Mouse (Mus musculus): ENCODE measurements around the gene Pip4p1. TPM values are rescaled to one million over a fixed set of nuclear protein-coding genes. Genes with fewer than 3 reads are reported as not detected.

Gene Pip4p1
- polyA plus RNA-seq, 1 experiment = 67.6 TPM

DNA sequence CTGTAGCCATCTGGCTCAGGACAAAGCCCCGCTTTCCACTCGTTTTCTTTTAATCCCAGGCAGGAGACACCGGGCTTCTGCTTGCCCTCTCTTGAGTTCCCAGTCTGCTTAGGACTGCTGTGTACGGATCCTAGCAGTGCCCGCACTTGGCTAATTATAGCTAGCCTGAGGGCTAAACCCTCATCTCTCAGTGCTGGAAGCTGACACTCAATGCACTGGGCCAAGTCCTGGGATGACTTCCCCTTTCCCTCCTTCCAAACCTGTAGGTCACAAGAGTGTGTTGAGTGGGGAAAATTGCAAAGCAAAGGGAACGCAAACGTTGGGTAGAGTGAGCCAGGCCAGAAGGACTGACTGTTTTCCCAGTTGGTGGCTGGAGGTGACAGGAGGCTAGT is 33.3 kb downstream of the Pip4p1 start, which contains the start of gene Klhl33:
Gene Klhl33, minus strand, starts transcription at position 134 of the 392 bp plus-strand sequence.
- WGBS = 52% methylated on average over 7 of the region's 7 CpGs
- Histone ChIP-seq H3K4me3 (replicated peaks; ENCODE audit: control insufficient read depth, low read depth, low read length) (no peak within 1 kb of the TSS), H3K4me1 (ENCODE audit: control insufficient read depth, insufficient read depth, low read length) (peaks cover 5% of the 10 kb centered on the region), H3K27ac (ENCODE audit: control insufficient read depth, insufficient read depth, low read depth, low read length, poor library complexity) (peak within 1 kb of the TSS; percentile 23)
- TF ChIP-seq POLR2A (IDR thresholded peaks at IDR 0.05; ENCODE audit: borderline replicate concordance, control insufficient read depth, low read depth, low read length) = no peak
- no peak for TF ChIP-seq CTCF (IDR thresholded peaks at IDR 0.05; ENCODE audit: control insufficient read depth, insufficient read depth, low read length)

DNA sequence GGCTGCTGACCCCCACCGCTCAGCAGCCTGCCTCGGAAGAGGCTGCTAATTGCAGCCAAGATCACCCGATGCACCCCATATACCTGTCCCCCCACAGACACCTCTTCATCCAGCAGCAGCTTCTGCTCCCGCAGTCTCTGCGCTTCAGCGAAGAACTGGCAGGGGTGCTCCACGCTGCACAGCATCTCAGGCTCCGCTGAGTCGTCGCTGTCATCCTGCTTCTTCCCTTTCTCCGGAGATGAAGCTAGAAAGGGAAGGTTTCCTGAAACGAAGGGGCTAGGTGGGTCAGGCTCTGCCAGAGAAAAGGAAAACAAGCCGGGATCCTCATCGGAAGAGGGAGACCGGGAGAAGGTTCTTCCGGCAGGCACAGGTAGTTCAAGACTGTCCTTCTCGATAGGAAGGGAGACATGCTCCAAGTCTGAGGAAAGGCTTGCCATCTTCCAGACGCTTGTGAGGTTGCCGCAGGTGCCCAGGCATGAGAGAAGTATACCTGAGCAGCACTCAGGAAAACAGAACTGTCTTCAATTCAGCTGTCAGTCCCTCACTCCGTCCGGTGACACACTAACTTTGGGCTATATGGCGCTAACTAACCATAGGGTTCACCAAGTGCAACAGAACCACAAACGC is 33.8 kb downstream of the Pip4p1 start:
- 61% methylated on average over 23 of the region's 23 CpGs for WGBS
- Histone ChIP-seq H3K4me3 (replicated peaks; ENCODE audit: control insufficient read depth, low read depth, low read length) (no peak overlapping the region), H3K27ac (ENCODE audit: control insufficient read depth, insufficient read depth, low read depth, low read length, poor library complexity) (peak overlapping the region; percentile 23; the same call in 1 of the 2 replicates), H3K4me1 (ENCODE audit: control insufficient read depth, insufficient read depth, low read length) (peaks cover 6% of the 10 kb centered on the region)
- TF ChIP-seq CTCF (IDR thresholded peaks at IDR 0.05; ENCODE audit: control insufficient read depth, insufficient read depth, low read length) = no peak
- TF ChIP-seq POLR2A (IDR thresholded peaks at IDR 0.05; ENCODE audit: borderline replicate concordance, control insufficient read depth, low read depth, low read length) = no peak

DNA sequence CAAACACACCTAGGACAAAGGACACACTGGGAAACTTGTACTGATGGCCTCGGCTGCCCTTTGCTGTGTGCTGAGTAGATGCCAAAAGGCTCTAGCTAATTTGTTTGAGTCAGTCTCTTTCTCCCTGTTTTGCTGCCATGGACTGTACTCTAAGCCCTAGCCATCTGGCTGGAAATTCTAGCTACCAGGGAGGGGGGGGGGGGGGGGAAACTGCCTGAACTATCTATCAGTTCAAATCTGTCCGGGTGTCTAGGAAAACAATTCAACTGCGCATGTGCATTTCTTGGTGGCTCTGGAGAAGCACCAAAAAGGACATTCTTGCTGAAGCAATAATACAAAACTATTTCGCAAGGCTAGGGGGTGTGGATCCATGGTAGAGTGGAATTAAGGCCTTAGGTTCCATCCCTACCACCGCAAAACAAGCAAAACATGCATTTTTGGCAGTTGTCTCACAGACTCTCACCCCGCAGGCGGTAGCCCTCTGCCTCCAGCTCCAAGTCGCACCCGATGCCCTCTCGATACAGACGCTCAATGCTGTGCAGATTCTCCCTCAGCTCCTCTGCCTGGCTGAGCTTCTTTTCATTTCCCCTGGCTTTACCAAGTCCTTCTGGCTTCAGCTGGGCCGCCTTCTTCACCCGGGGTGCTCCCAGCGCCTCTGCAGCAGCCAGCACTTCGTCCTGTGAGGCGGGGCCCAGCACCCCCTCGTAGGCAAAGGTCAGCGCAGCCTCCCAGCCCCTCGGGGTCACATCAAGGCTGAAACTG is 34.5 kb downstream of the Pip4p1 start:
- WGBS = 48% methylated on average over 19 of the region's 19 CpGs
- Histone ChIP-seq H3K4me3 (replicated peaks; ENCODE audit: control insufficient read depth, low read depth, low read length) (no peak overlapping the region), H3K27ac (ENCODE audit: control insufficient read depth, insufficient read depth, low read depth, low read length, poor library complexity) (peak overlapping the region; percentile 23)

DNA sequence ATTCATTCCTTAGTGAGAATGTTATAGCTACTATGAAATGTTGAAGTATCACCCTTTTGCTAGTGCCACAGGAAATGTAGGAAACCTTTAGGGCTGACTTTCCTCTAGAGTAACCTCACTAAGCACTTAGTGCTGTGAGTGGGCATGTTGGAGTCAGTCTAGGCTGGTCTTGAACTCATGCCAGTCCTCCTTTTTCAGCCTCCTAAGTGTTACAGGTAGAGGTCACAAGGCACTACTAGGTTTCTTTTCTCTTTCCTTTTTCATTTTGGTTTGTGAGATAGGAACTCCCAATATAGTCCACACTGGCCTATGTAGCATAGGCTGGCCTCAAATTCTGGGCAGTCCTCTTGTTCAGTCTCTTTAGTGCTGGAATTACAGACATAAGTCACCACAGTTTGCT is 35.2 kb downstream of the Pip4p1 start:
- TF ChIP-seq CTCF (IDR thresholded peaks at IDR 0.05; ENCODE audit: control insufficient read depth, insufficient read depth, low read length) (no peak), POLR2A (IDR thresholded peaks at IDR 0.05; ENCODE audit: borderline replicate concordance, control insufficient read depth, low read depth, low read length) (no peak)
- H3K27ac ChIP-seq (ENCODE audit: control insufficient read depth, insufficient read depth, low read depth, low read length, poor library complexity) = no peak overlapping the region
- peaks cover 6% of the 10 kb centered on the region for H3K4me1 ChIP-seq (ENCODE audit: control insufficient read depth, insufficient read depth, low read length)
- H3K4me3 ChIP-seq (replicated peaks; ENCODE audit: control insufficient read depth, low read depth, low read length) = no peak overlapping the region

More for the DNA sequence above, 34.5 kb downstream of the Pip4p1 start:
- peaks cover 6% of the 10 kb centered on the region for H3K4me1 ChIP-seq (ENCODE audit: control insufficient read depth, insufficient read depth, low read length)
- TF ChIP-seq CTCF (IDR thresholded peaks at IDR 0.05; ENCODE audit: control insufficient read depth, insufficient read depth, low read length) (no peak), POLR2A (IDR thresholded peaks at IDR 0.05; ENCODE audit: borderline replicate concordance, control insufficient read depth, low read depth, low read length) (no peak)

DNA sequence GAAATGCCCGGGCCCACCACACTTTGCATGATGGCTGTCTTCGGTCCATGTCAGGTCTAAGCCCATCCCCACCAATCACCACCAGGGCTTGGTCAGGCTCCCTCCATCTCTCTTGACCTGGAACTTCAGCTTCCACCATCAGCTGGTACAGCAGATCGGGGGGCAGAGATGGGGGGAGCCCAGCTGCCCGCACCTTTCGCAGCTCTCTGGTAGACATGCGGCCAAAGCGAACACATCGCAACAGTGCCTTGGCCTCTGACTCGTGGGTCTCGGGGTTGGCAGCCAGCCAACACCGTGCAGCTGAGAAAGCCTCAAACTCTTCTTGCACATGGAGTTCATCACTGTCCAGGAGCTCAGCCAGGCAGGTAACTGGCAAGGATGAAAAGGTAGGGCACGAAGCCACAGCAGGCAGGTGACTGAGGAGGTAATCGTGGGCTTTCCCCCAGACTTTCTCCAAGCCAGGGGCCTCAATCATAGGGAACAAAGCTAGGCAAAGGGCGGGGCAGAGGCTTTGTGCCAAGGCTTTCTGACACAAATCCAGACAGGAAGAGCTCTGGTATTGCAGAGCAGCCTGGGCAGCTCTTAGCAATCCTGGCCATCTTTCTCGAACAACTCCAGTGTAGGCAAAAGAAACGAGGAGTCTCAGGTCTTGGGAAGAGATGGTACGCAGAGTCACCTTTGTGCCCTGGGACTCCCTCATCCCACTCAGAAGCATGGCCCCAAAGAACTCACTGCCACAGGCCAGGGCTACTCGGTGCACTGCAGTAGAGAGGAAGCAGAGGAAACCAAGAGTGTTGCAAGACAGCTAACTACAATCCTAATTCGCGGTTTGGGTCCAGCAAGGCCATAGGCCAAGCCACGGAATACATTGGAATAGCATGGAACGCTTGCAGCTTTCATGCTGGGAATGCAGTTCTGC is 37.9 kb downstream of the Pip4p1 start:
- no peak for TF ChIP-seq POLR2A (IDR thresholded peaks at IDR 0.05; ENCODE audit: borderline replicate concordance, control insufficient read depth, low read depth, low read length)
- TF ChIP-seq CTCF (IDR thresholded peaks at IDR 0.05; ENCODE audit: control insufficient read depth, insufficient read depth, low read length) = no peak
- Histone ChIP-seq H3K4me3 (replicated peaks; ENCODE audit: control insufficient read depth, low read depth, low read length) (no peak overlapping the region), H3K27ac (ENCODE audit: control insufficient read depth, insufficient read depth, low read depth, low read length, poor library complexity) (no peak overlapping the region), H3K4me1 (ENCODE audit: control insufficient read depth, insufficient read depth, low read length) (peaks cover 6% of the 10 kb centered on the region)
- 40% methylated on average over 22 of the region's 22 CpGs for WGBS

DNA sequence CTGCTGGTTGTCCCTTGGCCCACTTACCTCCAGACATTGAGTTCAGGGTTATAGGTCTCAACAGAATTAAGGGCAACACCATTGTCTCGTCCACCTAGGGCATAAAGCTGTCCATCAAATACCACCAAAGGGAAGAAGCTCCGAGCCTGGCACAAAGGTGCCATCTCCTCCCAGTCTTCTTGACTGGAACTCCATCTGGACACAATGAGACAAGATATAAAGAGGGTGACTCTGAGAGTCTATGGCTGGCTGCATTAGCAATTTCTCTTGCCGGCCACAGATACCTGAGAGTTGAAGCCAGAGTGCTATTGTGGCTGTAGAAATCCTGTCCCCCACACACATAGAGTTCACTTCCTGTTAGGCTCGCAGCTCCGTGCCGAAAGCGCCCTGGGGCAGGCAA is 38.6 kb downstream of the Pip4p1 start:
- H3K4me1 ChIP-seq (ENCODE audit: control insufficient read depth, insufficient read depth, low read length) = peaks cover 6% of the 10 kb centered on the region
- no peak overlapping the region for H3K4me3 ChIP-seq (replicated peaks; ENCODE audit: control insufficient read depth, low read depth, low read length)
- WGBS = 34% methylated on average over 7 of the region's 7 CpGs
- H3K27ac ChIP-seq (ENCODE audit: control insufficient read depth, insufficient read depth, low read depth, low read length, poor library complexity) = no peak overlapping the region
- TF ChIP-seq CTCF (IDR thresholded peaks at IDR 0.05; ENCODE audit: control insufficient read depth, insufficient read depth, low read length) = no peak
- no peak for TF ChIP-seq POLR2A (IDR thresholded peaks at IDR 0.05; ENCODE audit: borderline replicate concordance, control insufficient read depth, low read depth, low read length)

DNA sequence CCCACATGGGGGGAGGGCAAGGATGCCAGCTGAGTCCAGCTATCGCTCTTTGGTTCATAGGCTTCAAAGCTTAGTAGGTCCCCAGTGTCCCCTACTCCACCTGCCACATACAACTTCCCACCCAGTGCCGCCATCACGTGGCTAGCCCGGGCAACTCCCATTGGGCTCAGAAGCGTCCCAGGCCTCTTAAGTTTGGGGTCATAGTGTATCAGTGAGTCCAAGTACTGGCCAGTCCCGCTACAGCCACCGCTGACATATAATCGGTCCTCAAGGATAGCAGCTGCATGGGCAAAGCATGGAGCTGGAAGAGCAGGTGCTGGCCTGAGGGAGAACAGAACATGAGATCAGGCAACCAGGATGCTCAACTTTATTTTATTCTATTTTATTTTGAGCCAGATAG is 39.0 kb downstream of the Pip4p1 start:
- TF ChIP-seq CTCF (IDR thresholded peaks at IDR 0.05; ENCODE audit: control insufficient read depth, insufficient read depth, low read length) (no peak), POLR2A (IDR thresholded peaks at IDR 0.05; ENCODE audit: borderline replicate concordance, control insufficient read depth, low read depth, low read length) (no peak)
- no peak overlapping the region for H3K4me3 ChIP-seq (replicated peaks; ENCODE audit: control insufficient read depth, low read depth, low read length)
- no peak overlapping the region for H3K27ac ChIP-seq (ENCODE audit: control insufficient read depth, insufficient read depth, low read depth, low read length, poor library complexity)
- peaks cover 6% of the 10 kb centered on the region for H3K4me1 ChIP-seq (ENCODE audit: control insufficient read depth, insufficient read depth, low read length)
- WGBS = 93% methylated on average over 8 of the region's 8 CpGs
